Mouse (Mus musculus) myocyte (in vitro differentiated cells): ENCODE data around the gene Fcer2a. TPM values are rescaled to one million over a fixed set of nuclear protein-coding genes. Genes with fewer than 3 reads are reported as not detected.
A peak's percentile ranks its signal among the peaks of the same experiment; 100 is the strongest.

Experiments
- H3K27me3 ChIP-seq: one replicate; pipeline ENCODE4 v1.6.1; 2011; ENCODE audit not compliant: control insufficient read depth, insufficient read depth, insufficient read length
- H3K36me3 ChIP-seq: one replicate; pipeline ENCODE4 v1.6.1; 2011; ENCODE audit not compliant: control insufficient read depth, insufficient read depth
- H3K4me2 ChIP-seq: one replicate; pipeline ENCODE4 v1.6.1; 2011; ENCODE audit warnings: low read depth, control low read depth
- H3K4me3 ChIP-seq: one replicate; pipeline ENCODE4 v1.5.1; 2011; ENCODE audit warnings: mild to moderate bottlenecking, control low read depth, moderate library complexity
- H3K79me2 ChIP-seq: one replicate; pipeline ENCODE4 v1.6.1; 2011; ENCODE audit not compliant: control insufficient read depth, insufficient read depth
- H3ac ChIP-seq: one replicate; pipeline ENCODE4 v1.6.1; 2011; ENCODE audit not compliant: control insufficient read depth, insufficient read length
- CEBPB ChIP-seq: IDR thresholded peaks from 2 replicates; pipeline ENCODE4 v1.6.1; 2011; ENCODE audit warnings: mild to moderate bottlenecking, moderate library complexity; ENCODE audit not compliant: poor library complexity, insufficient read depth, severe bottlenecking
- E2F4 ChIP-seq: IDR thresholded peaks from one replicate; pipeline ENCODE4 v1.6.1; 2011; ENCODE audit warnings: mild to moderate bottlenecking, control low read depth, moderate library complexity; ENCODE audit not compliant: insufficient read depth
- MAX ChIP-seq: IDR thresholded peaks from one replicate; pipeline ENCODE4 v1.6.1; 2011; ENCODE audit warnings: low read depth, mild to moderate bottlenecking, control low read depth
- MYOD1 ChIP-seq, 3 experiments: IDR thresholded peaks; one replicate each; pipeline ENCODE4 v1.6.1; 2011; ENCODE audit warnings: control low read depth in 2 of 3, low read depth in 2 of 3, mild to moderate bottlenecking in 2 of 3, moderate library complexity in 1 of 3; ENCODE audit not compliant: insufficient read length in 2 of 3, control insufficient read depth in 1 of 3
- MYOG ChIP-seq, 3 experiments: IDR thresholded peaks; one replicate each; pipeline ENCODE4 v1.6.1; 2011; ENCODE audit warnings: control low read depth in 2 of 3, low read depth in 2 of 3, mild to moderate bottlenecking in 2 of 3; ENCODE audit not compliant: insufficient read length in 2 of 3, control insufficient read depth in 1 of 3, insufficient read depth in 1 of 3
- POLR2A ChIP-seq: IDR thresholded peaks from one replicate; pipeline ENCODE4 v1.6.1; 2011; ENCODE audit warnings: low read depth, mild to moderate bottlenecking, control low read depth, moderate library complexity; ENCODE audit not compliant: insufficient read length
- POLR2AphosphoS2 ChIP-seq: IDR thresholded peaks from one replicate; pipeline ENCODE4 v1.6.1; 2011; ENCODE audit warnings: low read depth, control low read depth; ENCODE audit not compliant: insufficient read length
- REST ChIP-seq: IDR thresholded peaks from one replicate; pipeline ENCODE4 v1.6.1; 2011; ENCODE audit warnings: mild to moderate bottlenecking, control low read depth, moderate library complexity; ENCODE audit not compliant: insufficient read depth, insufficient read length
- SRF ChIP-seq: IDR thresholded peaks from one replicate; pipeline ENCODE4 v1.6.1; 2011; ENCODE audit warnings: low read depth; ENCODE audit not compliant: control insufficient read depth, insufficient read length
- TCF12 ChIP-seq: IDR thresholded peaks from one replicate; pipeline ENCODE4 v1.6.1; 2011; ENCODE audit warnings: mild to moderate bottlenecking, control low read depth; ENCODE audit not compliant: poor library complexity, insufficient read depth, severe bottlenecking
- TCF3 ChIP-seq: IDR thresholded peaks from one replicate; pipeline ENCODE4 v1.6.1; 2011; ENCODE audit warnings: low read depth, control low read depth; ENCODE audit not compliant: insufficient read length
- USF1 ChIP-seq: IDR thresholded peaks from one replicate; pipeline ENCODE4 v1.6.1; 2011; ENCODE audit warnings: low read depth, mild to moderate bottlenecking, control low read depth, moderate library complexity
- polyA plus RNA-seq: library from polyadenylated mRNA; unstranded; fragments of >200 nt; fragmentation: generic; extraction: Trizol; gene quantifications from one replicate; pipeline ENCODE4 v1.2.1, GENCODE M21; 2012; ENCODE audit warnings: missing spikeins

Gene Fcer2a
- polyA plus RNA-seq, 1 experiment = 0.02 TPM

DNA sequence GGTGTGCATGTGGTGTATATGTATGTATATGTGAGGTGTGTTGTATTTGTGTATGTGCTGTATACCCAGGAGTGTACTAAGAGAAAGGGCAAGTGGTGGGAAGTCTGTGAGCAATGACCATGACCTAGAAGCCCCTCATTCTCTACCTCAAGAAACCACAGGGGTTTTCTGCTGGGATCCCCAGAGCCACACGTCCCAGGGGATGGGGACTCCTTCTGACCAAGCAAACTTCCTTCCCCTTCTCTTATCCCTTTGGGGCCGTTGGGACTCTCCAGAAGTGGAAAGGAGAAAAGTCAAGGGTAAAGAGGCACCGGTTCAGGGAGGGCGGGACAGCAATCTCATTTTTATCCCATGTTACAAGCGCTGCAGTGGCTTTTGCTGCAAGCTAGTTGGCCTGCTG is 8.6 kb downstream of the Fcer2a start:
- no peak overlapping the region for H3ac ChIP-seq
- H3K4me3 ChIP-seq = no peak overlapping the region
- H3K4me2 ChIP-seq = no peak overlapping the region
- H3K27me3 ChIP-seq = no peaks in the 10 kb centered on the region
- no peaks in the 10 kb centered on the region for H3K79me2 ChIP-seq
- H3K36me3 ChIP-seq = peaks cover 5% of the 10 kb centered on the region
- TF ChIP-seq CEBPB (no peak), MYOD1 (IDR thresholded peaks at IDR 0.05; ENCODE audit: control insufficient read depth in 1 of 3, insufficient read length in 2 of 3, low read depth in 2 of 3) (no peak), TCF12 (no peak), POLR2A (no peak), SRF (no peak), MAX (no peak), REST (no peak), USF1 (no peak), MYOG (IDR thresholded peaks at IDR 0.05; ENCODE audit: control insufficient read depth in 1 of 3, insufficient read depth in 1 of 3, insufficient read length in 2 of 3, low read depth in 2 of 3) (no peak)

DNA sequence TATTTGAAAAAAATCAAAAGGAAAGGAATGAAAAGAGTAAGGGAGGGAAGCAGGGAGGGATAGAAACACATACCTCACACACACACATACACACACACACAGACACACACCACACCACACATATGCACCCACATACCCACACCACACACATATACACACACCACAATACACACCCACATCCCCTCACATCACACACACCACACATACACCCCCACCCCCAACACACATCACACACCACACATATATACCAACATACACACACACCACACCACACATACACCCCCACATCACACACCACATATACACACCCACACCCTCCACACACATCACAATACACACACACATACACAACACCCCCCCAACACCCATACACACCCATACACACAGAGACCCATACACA is 9.4 kb downstream of the Fcer2a start:
- TF ChIP-seq TCF3 (no peak), POLR2A (no peak), POLR2AphosphoS2 (no peak), MYOG (IDR thresholded peaks at IDR 0.05; ENCODE audit: control insufficient read depth in 1 of 3, insufficient read depth in 1 of 3, insufficient read length in 2 of 3, low read depth in 2 of 3) (no peak), TCF12 (no peak), USF1 (no peak), SRF (no peak), MYOD1 (IDR thresholded peaks at IDR 0.05; ENCODE audit: control insufficient read depth in 1 of 3, insufficient read length in 2 of 3, low read depth in 2 of 3) (no peak), REST (no peak)
- no peaks in the 10 kb centered on the region for H3K79me2 ChIP-seq
- no peak overlapping the region for H3ac ChIP-seq
- no peaks in the 10 kb centered on the region for H3K27me3 ChIP-seq
- H3K36me3 ChIP-seq = peaks cover 10% of the 10 kb centered on the region
- no peak overlapping the region for H3K4me2 ChIP-seq
- H3K4me3 ChIP-seq = no peak overlapping the region

- H3K79me2 ChIP-seq = peaks cover 5% of the 10 kb centered on the region
- H3K27me3 ChIP-seq = no peaks in the 10 kb centered on the region
- TF ChIP-seq MYOD1 (IDR thresholded peaks at IDR 0.05; ENCODE audit: control insufficient read depth in 1 of 3, insufficient read length in 2 of 3, low read depth in 2 of 3) (peak in 1 of 3 experiments; percentile 9), MAX (no peak)
These were observed 10.4 kb downstream of the Fcer2a start for GRCm38 (mm10) chr8:3683408-3684176.

DNA sequence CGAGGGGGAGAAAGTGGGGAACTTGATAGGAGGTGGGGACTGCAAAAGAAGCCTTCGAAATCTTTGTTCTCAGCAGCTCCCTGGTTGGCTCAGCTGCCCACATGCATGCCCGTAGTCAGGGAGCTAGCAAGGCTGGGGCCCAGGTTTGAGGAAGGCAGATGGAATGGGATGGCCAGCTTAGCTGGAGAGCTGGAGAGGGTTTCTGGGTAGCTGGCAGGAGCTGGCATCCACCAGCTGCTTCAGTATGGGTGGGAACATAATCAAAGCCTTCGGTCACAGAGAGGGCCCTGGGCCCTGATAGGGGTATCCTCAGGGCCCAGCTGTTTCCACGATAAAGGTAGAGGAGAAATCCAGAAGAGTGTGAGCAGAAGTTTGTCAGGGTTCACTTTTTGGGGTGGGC is 11.5 kb downstream of the Fcer2a start:
- H3K4me3 ChIP-seq = no peak overlapping the region
- no peak for TF ChIP-seq MAX
- TF ChIP-seq CEBPB = no peak
- TF ChIP-seq MYOD1 (IDR thresholded peaks at IDR 0.05; ENCODE audit: control insufficient read depth in 1 of 3, insufficient read length in 2 of 3, low read depth in 2 of 3) = no peak
- no peak for TF ChIP-seq TCF12
- TF ChIP-seq MYOG (IDR thresholded peaks at IDR 0.05; ENCODE audit: control insufficient read depth in 1 of 3, insufficient read depth in 1 of 3, insufficient read length in 2 of 3, low read depth in 2 of 3) = no peak
- peaks cover 16% of the 10 kb centered on the region for H3K79me2 ChIP-seq
- no peaks in the 10 kb centered on the region for H3K27me3 ChIP-seq
- H3ac ChIP-seq = no peak overlapping the region
- H3K4me2 ChIP-seq = no peak overlapping the region
- peaks cover 12% of the 10 kb centered on the region for H3K36me3 ChIP-seq

More at GRCm38 (mm10) chr8:3683408-3684176, 10.4 kb downstream of the Fcer2a start:
- no peak overlapping the region for H3K4me3 ChIP-seq
- no peak overlapping the region for H3ac ChIP-seq
- H3K36me3 ChIP-seq = peaks cover 12% of the 10 kb centered on the region
- H3K4me2 ChIP-seq = no peak overlapping the region

DNA sequence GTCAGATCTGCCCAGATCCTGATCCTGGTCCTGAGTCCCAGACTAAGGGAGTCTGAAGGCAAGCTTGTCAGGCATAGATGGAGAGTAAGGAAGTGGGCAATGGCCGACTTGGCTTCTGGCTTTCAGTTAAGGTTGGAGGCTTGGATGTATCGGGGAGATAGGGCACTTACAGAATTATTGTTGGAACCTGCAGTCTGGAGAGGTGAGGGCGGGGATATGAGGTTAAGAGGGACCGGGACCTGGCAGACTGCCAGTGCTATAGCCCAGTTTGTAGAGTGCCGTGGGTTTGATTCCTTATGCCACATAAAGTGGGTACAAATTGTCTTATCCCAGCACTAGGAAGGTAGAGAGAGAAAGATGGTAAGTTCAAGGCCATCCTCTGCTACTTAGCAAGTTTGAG is 14.3 kb downstream of the Fcer2a start:
- Histone ChIP-seq H3K4me3 (no peak overlapping the region), H3K4me2 (no peak overlapping the region), H3K79me2 (peaks cover 26% of the 10 kb centered on the region), H3ac (no peak overlapping the region), H3K36me3 (peaks cover 12% of the 10 kb centered on the region), H3K27me3 (no peaks in the 10 kb centered on the region)
- no peak for TF ChIP-seq MYOG (IDR thresholded peaks at IDR 0.05; ENCODE audit: control insufficient read depth in 1 of 3, insufficient read depth in 1 of 3, insufficient read length in 2 of 3, low read depth in 2 of 3)
- no peak for TF ChIP-seq TCF12
- no peak for TF ChIP-seq SRF
- TF ChIP-seq MAX = no peak
- no peak for TF ChIP-seq POLR2AphosphoS2
- TF ChIP-seq POLR2A = no peak
- no peak for TF ChIP-seq REST
- no peak for TF ChIP-seq E2F4
- no peak for TF ChIP-seq TCF3
- no peak for TF ChIP-seq MYOD1 (IDR thresholded peaks at IDR 0.05; ENCODE audit: control insufficient read depth in 1 of 3, insufficient read length in 2 of 3, low read depth in 2 of 3)
- no peak for TF ChIP-seq CEBPB
- no peak for TF ChIP-seq USF1
